In the genomic region with DNA sequence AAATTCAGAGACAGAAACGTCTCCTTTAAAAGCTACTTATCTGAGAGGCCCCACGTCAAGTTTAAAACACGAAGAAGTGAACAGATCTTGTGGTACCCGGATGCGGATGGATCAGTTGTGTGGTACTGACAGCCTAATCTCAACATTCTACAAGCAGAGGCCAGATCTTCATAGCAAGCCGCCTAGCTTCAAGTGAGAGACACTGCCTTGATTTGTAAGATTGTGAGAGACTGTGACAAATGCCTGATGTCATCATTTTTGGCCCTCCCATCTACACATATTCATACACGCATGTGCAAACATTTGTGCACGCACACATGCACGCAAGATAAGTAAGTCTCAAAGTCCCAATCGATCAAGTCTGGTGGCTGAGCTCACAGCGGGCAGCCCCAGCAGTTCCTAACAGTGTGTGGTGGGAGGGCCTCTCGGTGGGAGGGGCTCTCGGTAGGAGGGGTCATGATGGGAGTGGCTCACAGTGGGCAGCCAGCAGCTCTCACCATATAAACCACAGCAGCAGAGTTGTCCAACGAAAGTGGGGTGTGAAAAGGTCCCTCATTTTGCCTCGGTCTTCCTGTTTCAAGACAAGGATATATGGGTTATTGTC, we compare ENCODE assay signal across 8 mouse cellular contexts. TPM values are rescaled to one million over a fixed set of nuclear protein-coding genes. Genes with fewer than 3 reads are reported as not detected.
DNase-seq lines count a peak whose midpoint lies in the region; ATAC-seq and TF ChIP-seq lines count a peak whose summit lies in the region.

No protein-coding gene starts in this region.

- H3K27me3 ChIP-seq in kidney, adult 2 months (replicated peaks; ENCODE audit: control insufficient read depth, insufficient read depth, low read length), result no peaks in the 10 kb centered on the region

- ATAC-seq in megakaryocyte progenitor cell, adult 5-6 weeks (replicated peaks; ENCODE audit: poor library complexity), result peak; percentile 93

- TF ChIP-seq POLR2A in kidney, adult 2 months (IDR thresholded peaks at IDR 0.05; ENCODE audit: low read depth, low read length), result no peak

- H3K27ac ChIP-seq in kidney, adult 2 months (ENCODE audit: insufficient read depth, low read depth, low read length), result no peak overlapping the region

- intact Hi-C loops in gastrocnemius, postnatal 14 days (cut with DNase I; ENCODE audit: low total_unique reads), result loop anchor here (10.0 kb wide), 2 partner anchors 187 to 263 kb away; no protein-coding TSS in a partner anchor

- no peaks in the 10 kb centered on the region for H3K36me3 ChIP-seq in kidney, adult 2 months (ENCODE audit: control insufficient read depth, insufficient read depth, low read length)

- peak; percentile 57 for DNase-seq in kidney, adult 2 months
- DNase-seq in kidney, adult 11 months, result no peak
- peak; percentile 70 for DNase-seq in R1 (ENCODE audit: low read depth, low spot score)
- peak; percentile 22 for DNase-seq in gastrocnemius, postnatal 14 days
- peak; percentile 4 for DNase-seq in large intestine, adult 2 months (ENCODE audit: low read depth, low spot score)
- DNase-seq in layer of hippocampus, adult 18-20 months (ENCODE audit: low spot score in 2 of 2), result no peak
- no peak for DNase-seq in right cerebral cortex, postnatal 14 days

- no peak for TF ChIP-seq CTCF in kidney, adult 2 months (conservative IDR thresholded peaks at IDR 0.05; ENCODE audit: insufficient read depth, insufficient read length, low read depth, low read length)

- H3K4me1 ChIP-seq in kidney, adult 2 months (ENCODE audit: control insufficient read depth, insufficient read depth, low read length), result peaks cover 14% of the 10 kb centered on the region; the same call in 1 of the 2 replicates

- whole genome bisulfite sequencing in kidney, adult 2 months, result 27% methylated on average over 15 of the region's 15 CpGs
- 7% methylated on average over 15 of the region's 15 CpGs for WGBS in large intestine, adult 2 months

- H3K4me3 ChIP-seq in kidney, adult 2 months (ENCODE audit: insufficient read depth, low read depth, low read length), result no peak overlapping the region

RNA-seq across cellular contexts. Expression of a gene that starts 23.8 kb away (rescaled TPM):
- 24.6 and 26.4 TPM in 2 replicates for polyA plus RNA-seq in kidney, adult 2 months (2012; rRNA removed)
- total RNA-seq in gastrocnemius, postnatal 14 days (2021), result 1 to 10 TPM; 7.2 to 7.8 TPM
- polyA plus RNA-seq in large intestine, adult 2 months (2012; rRNA removed), result 11.2 and 14.7 TPM in 2 replicates
- total RNA-seq in megakaryocyte progenitor cell, adult 5-6 weeks (2015), result 4.4 and 7.7 TPM in 2 replicates
- total RNA-seq in megakaryocyte progenitor cell, adult 5-6 weeks (2017), result 5.0 and 8.6 TPM in 2 replicates
- 10 to 100 TPM; 39.9 to 42.2 TPM for total RNA-seq in layer of hippocampus, adult 18-20 months (2021)

RNA-seq across cellular contexts. Expression of a gene that starts 37.9 kb away (rescaled TPM):
- 369 and 376 TPM in 2 replicates for polyA plus RNA-seq in kidney, adult 2 months (2012; rRNA removed)
- total RNA-seq in gastrocnemius, postnatal 14 days (2021), result not detected
- 4.1 and 12.5 TPM in 2 replicates for polyA plus RNA-seq in large intestine, adult 2 months (2012; rRNA removed)
- not detected in 2 replicates for total RNA-seq in megakaryocyte progenitor cell, adult 5-6 weeks (2015)
- not detected in 2 replicates for total RNA-seq in megakaryocyte progenitor cell, adult 5-6 weeks (2017)
- total RNA-seq in layer of hippocampus, adult 18-20 months (2021), result not detected

RNA-seq across cellular contexts. Expression of a gene that starts 47.7 kb away (rescaled TPM):
- polyA plus RNA-seq in kidney, adult 2 months (2012; rRNA removed), result 11.3 and 12.1 TPM in 2 replicates
- 1 to 10 TPM; 5.6 to 8.9 TPM for total RNA-seq in gastrocnemius, postnatal 14 days (2021)
- 7.4 and 12.1 TPM in 2 replicates for polyA plus RNA-seq in large intestine, adult 2 months (2012; rRNA removed)
- 4.5 and 5.0 TPM in 2 replicates for total RNA-seq in megakaryocyte progenitor cell, adult 5-6 weeks (2015)
- total RNA-seq in megakaryocyte progenitor cell, adult 5-6 weeks (2017), result 3.3 and 4.2 TPM in 2 replicates
- 10 to 100 TPM; 27.5 to 29.2 TPM for total RNA-seq in layer of hippocampus, adult 18-20 months (2021)

RNA-seq across cellular contexts. Expression of a gene that starts 49.9 kb away (rescaled TPM):
- 0.34 and 0.45 TPM in 2 replicates for polyA plus RNA-seq in kidney, adult 2 months (2012; rRNA removed)
- total RNA-seq in gastrocnemius, postnatal 14 days (2021), result not detected
- 0.33 and 0.38 TPM in 2 replicates for polyA plus RNA-seq in large intestine, adult 2 months (2012; rRNA removed)
- total RNA-seq in megakaryocyte progenitor cell, adult 5-6 weeks (2015), result not detected in 2 replicates
- total RNA-seq in megakaryocyte progenitor cell, adult 5-6 weeks (2017), result not detected in 2 replicates
- 100 to 1,000 TPM; 171 to 176 TPM for total RNA-seq in layer of hippocampus, adult 18-20 months (2021)

Comparison
In these comparisons a context has a peak if more than half of its experiments do, and no peak if none do; other contexts are left out.
1. DNase-seq: peak in kidney, adult 2 months (single experiment), R1 (single experiment), gastrocnemius, postnatal 14 days (single experiment) and large intestine, adult 2 months (single experiment); none in kidney, adult 11 months (single experiment), layer of hippocampus, adult 18-20 months (0 of 2) and right cerebral cortex, postnatal 14 days (single experiment).
2. RNA of a gene that starts 23.8 kb away (total RNA-seq): 39.9 to 42.2 TPM in layer of hippocampus, adult 18-20 months; 4.4 to 8.6 TPM in megakaryocyte progenitor cell, adult 5-6 weeks and 7.2 to 7.8 TPM in gastrocnemius, postnatal 14 days; every median in the first group is over 4 times any median in the second.